Mouse (Mus musculus): Measurements from ENCODE around the gene Adam34.
"Not testable (repeated sequence)": the region's sequence is repeated elsewhere in the genome, so short reads cannot be mapped to it uniquely, and the experiment has no call there.

DNA sequence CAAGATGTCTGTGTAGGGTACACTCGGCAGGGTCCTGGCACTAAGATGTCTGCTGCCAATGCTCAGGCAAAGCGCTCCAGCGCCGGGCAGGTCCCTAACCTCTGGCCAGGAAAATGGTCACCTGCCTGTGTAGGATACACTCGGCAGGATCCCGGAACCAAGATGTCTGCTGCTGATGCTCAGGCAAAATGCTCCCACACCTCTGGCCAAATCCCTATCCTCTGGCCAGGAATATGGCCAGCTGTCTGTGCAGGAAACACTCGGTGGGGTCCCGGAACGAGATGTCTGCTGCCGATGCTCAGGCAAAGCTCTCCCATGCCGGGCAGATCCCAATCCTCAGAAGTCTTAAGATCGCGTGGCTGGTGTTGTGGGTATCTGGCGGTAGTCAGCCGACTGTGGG, 106.7 kb downstream of the Adam34 start:
- TF ChIP-seq EP300, CTCF (IDR thresholded peaks at IDR 0.05; ENCODE audit: low read depth): not testable (repeated sequence)
